In the genomic region with DNA sequence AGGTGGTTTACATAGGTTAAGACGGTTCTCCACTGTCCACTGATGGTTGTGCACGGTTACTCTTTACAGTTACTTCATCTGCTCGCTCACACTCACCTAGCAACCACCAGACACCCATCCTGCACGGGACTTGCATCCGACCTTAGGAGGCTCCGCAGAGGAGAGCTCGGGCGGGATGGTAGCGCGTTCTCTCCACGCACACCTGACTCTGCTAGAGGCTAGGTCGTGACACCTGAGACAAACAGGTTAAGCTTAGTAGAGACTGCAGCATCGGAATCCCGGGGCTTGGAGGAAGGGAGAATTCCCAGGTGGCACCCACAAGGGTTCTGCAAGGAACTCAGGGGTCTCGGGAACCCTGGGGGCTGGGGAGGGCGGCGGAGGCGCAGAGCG, we compare ENCODE assay signal across 8 mouse cellular contexts. TPM values are rescaled to one million over a fixed set of nuclear protein-coding genes. Genes with fewer than 3 reads are reported as not detected.
A peak's percentile ranks its signal among the peaks of the same experiment; 100 is the strongest.
DNase-seq lines count a peak whose midpoint lies in the region; ATAC-seq and TF ChIP-seq lines count a peak whose summit lies in the region.

A gene (plus strand): TSS at position 223 of the 390 bp plus-strand sequence.

- 4% methylated on average over 19 of the region's 19 CpGs for WGBS in lung, adult 2 months
- WGBS in liver, postnatal 0 days (ENCODE audit: insufficient replicate concordance) = 5% methylated on average over 19 of the region's 19 CpGs
- WGBS in stomach, postnatal 0 days = 1% methylated on average over 19 of the region's 19 CpGs

- no peak for TF ChIP-seq EP300 in liver, postnatal 0 days (IDR thresholded peaks at IDR 0.05; ENCODE audit: low read depth)
- no peak for TF ChIP-seq EP300 in stomach, postnatal 0 days (optimal IDR thresholded peaks at IDR 0.05)

- H3K36me3 ChIP-seq in liver, postnatal 0 days (replicated peaks; ENCODE audit: insufficient read depth, low read length) = peaks cover 21% of the 10 kb centered on the region
- peaks cover 15% of the 10 kb centered on the region; the same call in 1 of the 2 replicates for H3K36me3 ChIP-seq in stomach, postnatal 0 days (ENCODE audit: control insufficient read depth, insufficient read depth, low read length)

- H3K27me3 ChIP-seq in liver, postnatal 0 days (ENCODE audit: insufficient read depth, low read length) = no peaks in the 10 kb centered on the region
- H3K27me3 ChIP-seq in stomach, postnatal 0 days (ENCODE audit: control insufficient read depth, insufficient read depth, low read length) = no peaks in the 10 kb centered on the region

- peaks cover 2% of the 10 kb centered on the region; the same call in 1 of the 2 replicates for H3K4me1 ChIP-seq in lung, adult 2 months (ENCODE audit: control insufficient read depth, insufficient read depth, low read length)
- peaks cover 3% of the 10 kb centered on the region; the same call in 1 of the 2 replicates for H3K4me1 ChIP-seq in liver, postnatal 0 days (ENCODE audit: insufficient read depth)
- no peaks in the 10 kb centered on the region for H3K4me1 ChIP-seq in stomach, postnatal 0 days (replicated peaks; ENCODE audit: control insufficient read depth, insufficient read depth)

- no peaks in the 10 kb centered on the region for H3K9me3 ChIP-seq in liver, postnatal 0 days (ENCODE audit: low read length)
- no peaks in the 10 kb centered on the region for H3K9me3 ChIP-seq in stomach, postnatal 0 days (ENCODE audit: control insufficient read depth, low read length)

- H3K4me2 ChIP-seq in liver, postnatal 0 days (ENCODE audit: low read depth, low read length) = peak within 1 kb of the TSS; percentile 94
- H3K4me2 ChIP-seq in stomach, postnatal 0 days (replicated peaks; ENCODE audit: low read depth) = peak within 1 kb of the TSS; percentile 92

- H3K27ac ChIP-seq in liver, postnatal 0 days (ENCODE audit: low read depth) = peak within 1 kb of the TSS; percentile 90
- H3K27ac ChIP-seq in stomach, postnatal 0 days (replicated peaks) = peak within 1 kb of the TSS; percentile 91

- no peak for TF ChIP-seq POLR2A in lung, adult 2 months (IDR thresholded peaks at IDR 0.05; ENCODE audit: borderline replicate concordance, extremely low read depth, low read depth, low read length)

- peak within 1 kb of the TSS; percentile 65 for H3K4me3 ChIP-seq in lung, adult 2 months (replicated peaks; ENCODE audit: extremely low read depth, low read depth, low read length)
- peak within 1 kb of the TSS; percentile 73 for H3K4me3 ChIP-seq in liver, postnatal 0 days (ENCODE audit: low read depth, low read length)
- H3K4me3 ChIP-seq in stomach, postnatal 0 days (ENCODE audit: low read depth, low read length) = peak within 1 kb of the TSS; percentile 98

- H3K9ac ChIP-seq in liver, postnatal 0 days (replicated peaks) = peak within 1 kb of the TSS; percentile 98
- peak within 1 kb of the TSS; percentile 98 for H3K9ac ChIP-seq in stomach, postnatal 0 days (ENCODE audit: low read length)

- ATAC-seq in liver, postnatal 0 days = peak; percentile 47
- peak; percentile 41 for ATAC-seq in stomach, postnatal 0 days (ENCODE audit: low FRiP score, low TSS enrichment)

- peak; percentile 56 for DNase-seq in lung, adult 2 months
- no peak for DNase-seq in lung, adult 18-20 months
- DNase-seq in adrenal gland, postnatal 25 days = no peak
- DNase-seq in gastrocnemius, postnatal 10 days = no peak
- DNase-seq in induced T-regulatory cell, adult 2 months (ENCODE audit: low read depth) = peak; percentile 62
- no peak for DNase-seq in liver, postnatal 0 days
- no peak for DNase-seq in stomach, postnatal 0 days (ENCODE audit: low spot score)
- no peak for DNase-seq in thymus, postnatal 36 days

- no peak for TF ChIP-seq CTCF in lung, adult 2 months (IDR thresholded peaks at IDR 0.05; ENCODE audit: insufficient read depth, low read length)
- no peak for TF ChIP-seq CTCF in liver, postnatal 0 days (IDR thresholded peaks at IDR 0.05; ENCODE audit: low read depth)
- TF ChIP-seq CTCF in stomach, postnatal 0 days (IDR thresholded peaks at IDR 0.05; ENCODE audit: low read depth) = no peak

RNA-seq across cellular contexts. Expression of the gene that starts here (rescaled TPM):
- polyA plus RNA-seq in lung, adult 2 months (2012; rRNA removed) = 31.4 and 45.8 TPM in 2 replicates
- 45.6 and 51.8 TPM in 2 replicates for total RNA-seq in adrenal gland, postnatal 25 days (2021)
- 10 to 100 TPM; 41.1 TPM for total RNA-seq in gastrocnemius, postnatal 10 days (2021)
- 50.0 and 50.4 TPM in 2 replicates for polyA plus RNA-seq in liver, postnatal 0 days (2015; fragmentation: Nextera tagmentation; extraction: Ambion mirVana)
- 93.3 and 112 TPM in 2 replicates for polyA plus RNA-seq in stomach, postnatal 0 days (2015; fragmentation: Nextera tagmentation; extraction: Ambion mirVana)

Comparison
In these comparisons a context has a peak if more than half of its experiments do, and no peak if none do; other contexts are left out.
1. DNase-seq: peak in lung, adult 2 months (single experiment) and induced T-regulatory cell, adult 2 months (single experiment); none in lung, adult 18-20 months (0 of 2), adrenal gland, postnatal 25 days (single experiment), gastrocnemius, postnatal 10 days (single experiment), liver, postnatal 0 days (single experiment), stomach, postnatal 0 days (single experiment) and thymus, postnatal 36 days (0 of 2).
2. Peak in every context shown above with its lines, with median percentiles within 50 percentile points of each other: H3K4me3 ChIP-seq.